Mouse (Mus musculus) regulatory T cell (primary cell): Measurements from ENCODE around the gene Setmar.
"Not testable (repeated sequence)": the region's sequence is repeated elsewhere in the genome, so short reads cannot be mapped to it uniquely, and the experiment has no call there.

Experiments used
- in situ Hi-C: fragments of 300-600 bp; cut with MboI, MseI; formaldehyde crosslinking; loops from one replicate; pipeline ENCODE4 v1.15.1; 2025; ENCODE audit warnings: high pct_unique_total_duplicates

The Setmar gene

DNA sequence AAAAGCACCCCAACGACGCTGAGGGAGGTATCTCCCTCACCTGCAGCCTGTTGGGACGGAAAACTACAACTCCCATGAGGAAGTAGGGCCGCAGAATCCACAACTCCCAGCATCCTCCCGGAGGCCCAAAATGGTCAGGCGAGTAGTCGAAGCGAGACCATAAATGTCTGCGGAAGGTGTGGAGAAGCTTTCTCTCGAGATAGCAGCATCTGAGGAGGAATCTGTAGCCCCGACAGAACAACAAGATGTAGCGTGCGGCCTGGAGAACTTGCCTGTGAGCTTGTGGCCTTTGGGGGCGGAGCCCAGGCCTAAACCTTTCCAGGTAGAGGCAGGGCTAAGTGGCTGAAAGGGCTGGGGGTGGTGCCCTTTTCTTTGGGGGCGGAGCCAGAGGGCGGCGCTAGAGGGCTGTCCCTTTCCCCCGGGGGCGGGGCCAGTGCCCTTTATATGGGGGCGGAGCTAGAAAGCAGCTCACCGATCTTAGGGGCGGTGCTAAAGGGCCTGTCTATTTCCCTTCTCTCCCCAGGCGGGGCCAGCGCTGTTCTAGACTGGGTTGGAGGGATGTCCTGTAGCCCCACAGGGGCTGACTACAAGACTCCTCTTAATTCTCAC, at the start of gene Setmar:
TSS of gene Setmar (plus strand) at position 128 of the 609 bp plus-strand sequence.
- in situ Hi-C loops = loop anchor here (5.0 kb wide), 1 partner anchor 1268 kb away; no protein-coding TSS in a partner anchor

DNA sequence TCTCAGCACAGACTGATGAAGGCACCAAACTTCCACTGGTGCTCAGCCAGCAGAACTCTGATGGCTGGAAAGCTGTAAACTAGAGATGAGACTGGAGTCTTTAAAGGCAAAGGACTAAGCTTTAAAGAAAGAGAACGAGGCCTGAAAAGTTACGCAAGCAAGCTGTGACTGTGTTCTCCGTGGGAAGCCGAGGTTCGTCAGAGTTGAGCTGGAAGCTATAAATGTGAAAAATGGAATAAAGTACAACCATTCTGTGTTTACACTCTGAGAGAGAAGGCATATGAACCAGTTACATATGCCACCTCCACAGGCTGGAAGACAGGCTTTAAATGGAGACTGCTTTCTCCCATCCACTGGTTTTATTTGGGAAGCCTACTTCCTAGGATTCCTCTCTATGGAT, 43.2 kb upstream of the Setmar start:
- in situ Hi-C loops = no loop called here

DNA sequence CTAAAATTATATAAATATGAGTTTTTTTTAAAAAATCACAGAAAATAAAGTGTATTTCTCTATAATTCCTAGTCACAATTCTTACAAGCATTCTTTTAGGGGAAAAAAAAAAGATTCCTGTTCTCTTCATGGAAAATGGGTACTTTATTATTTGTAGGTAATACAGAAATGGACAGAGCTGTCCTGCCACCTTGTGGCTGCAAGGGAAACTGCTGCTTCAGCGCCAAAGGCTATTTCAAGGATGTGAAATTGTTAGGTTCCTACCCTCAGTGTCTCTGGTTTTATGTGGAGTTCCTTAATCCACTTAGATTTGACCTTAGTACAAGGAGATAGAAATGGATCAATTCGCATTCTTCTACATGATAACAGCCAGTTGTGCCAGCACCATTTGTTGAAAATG, 9.8 kb upstream of the Setmar start:
- in situ Hi-C loops = not testable (repeated sequence)

DNA sequence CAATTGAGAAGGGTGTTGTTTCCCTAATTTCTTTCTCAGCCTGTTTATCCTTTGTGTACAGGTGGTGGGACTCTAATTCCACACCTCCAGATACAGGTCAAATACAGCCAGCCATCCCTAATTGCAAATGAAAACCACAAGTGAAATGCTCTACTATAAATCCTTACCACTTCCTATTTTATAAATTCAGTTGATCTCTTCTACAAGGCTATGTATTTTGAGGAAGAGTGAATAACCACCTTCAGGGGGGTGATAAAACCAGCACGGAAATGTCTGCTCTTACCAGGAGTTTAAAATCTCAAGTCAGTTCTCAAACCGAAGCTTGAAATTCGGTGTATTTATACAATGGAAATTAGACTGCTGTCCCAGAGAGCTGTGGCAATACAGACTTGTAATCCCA, 8.9 kb upstream of the Setmar start:
- in situ Hi-C loops = no loop called here

DNA sequence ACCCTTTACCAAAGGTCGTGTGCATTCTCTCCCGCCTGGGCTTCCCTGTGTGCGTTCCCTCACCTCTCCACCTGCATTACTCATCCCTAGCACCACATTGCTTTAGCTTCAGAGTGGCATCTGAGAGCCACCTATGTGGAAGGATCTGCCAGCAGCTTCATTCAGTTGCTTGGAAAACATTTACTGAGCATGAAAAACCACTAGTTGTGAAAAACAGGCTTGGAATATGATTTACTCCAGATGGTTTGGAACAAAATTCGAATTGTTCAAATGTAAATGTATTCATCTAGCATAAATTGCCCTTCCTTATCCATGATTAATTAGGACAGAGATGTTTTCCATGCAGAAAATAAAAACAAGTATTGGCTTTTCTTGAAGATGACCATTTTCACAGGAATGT, 7.5 kb upstream of the Setmar start:
- in situ Hi-C loops = no loop called here

DNA sequence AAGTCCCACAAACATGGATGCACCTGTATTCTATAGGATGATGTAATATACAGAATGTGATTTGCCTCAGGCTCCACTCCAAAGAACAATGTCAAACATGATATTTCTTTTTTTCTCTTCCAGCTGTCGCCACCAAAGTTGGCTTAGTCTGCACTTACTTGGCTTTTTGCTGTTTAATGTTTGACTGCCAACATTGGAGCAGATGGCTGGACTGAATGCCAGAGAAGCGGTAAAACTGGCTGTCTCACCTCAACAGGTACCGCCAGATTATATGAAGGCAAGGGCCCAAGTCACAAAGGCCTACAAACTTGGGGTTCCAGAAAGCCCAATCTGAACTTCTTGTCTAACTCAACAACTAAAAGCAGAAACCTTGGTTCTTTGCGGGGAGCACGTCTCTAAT, 6.8 kb upstream of the Setmar start:
- in situ Hi-C loops = no loop called here

DNA sequence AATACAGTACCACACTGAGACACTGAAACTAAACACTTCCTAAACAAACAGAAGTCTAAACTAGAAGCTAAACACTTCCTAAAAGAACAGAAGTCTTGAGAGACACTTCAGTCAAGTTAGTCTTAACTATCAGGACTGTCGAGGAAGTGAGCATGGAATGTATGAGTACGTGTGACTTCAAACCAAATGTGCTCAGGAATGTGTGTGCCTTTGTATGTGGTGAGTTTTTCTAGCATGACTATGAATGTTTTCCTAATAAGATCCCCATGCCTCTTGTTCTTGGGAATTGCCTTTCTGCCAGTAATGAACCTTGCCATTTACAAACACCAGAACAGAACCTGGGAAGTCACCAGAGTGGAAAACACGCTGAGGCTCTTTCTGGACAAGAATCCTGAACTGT, 3.7 kb upstream of the Setmar start:
- in situ Hi-C loops = loop anchor here (5.0 kb wide), 1 partner anchor 1264 kb away; no protein-coding TSS in a partner anchor

DNA sequence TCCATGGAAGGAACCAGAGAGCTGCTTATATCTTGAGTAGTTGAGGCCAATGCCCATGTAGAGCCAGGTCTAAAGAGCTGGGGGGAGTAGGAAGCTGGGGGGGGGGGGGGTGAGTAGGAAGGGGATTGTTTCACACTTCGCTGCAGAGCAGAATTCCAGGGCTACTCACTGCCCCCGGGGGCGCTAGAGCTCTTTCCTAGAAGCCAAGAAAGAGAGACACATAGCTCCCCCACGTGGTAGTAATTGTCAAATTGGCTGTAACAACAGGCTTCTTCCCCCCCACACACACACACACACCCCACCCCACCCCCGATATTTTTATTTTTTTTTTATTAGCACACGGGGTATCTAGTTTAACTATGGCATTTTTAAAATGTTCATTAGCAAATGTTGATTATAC, 738 bp downstream of the Setmar start:
- in situ Hi-C loops = no loop called here

DNA sequence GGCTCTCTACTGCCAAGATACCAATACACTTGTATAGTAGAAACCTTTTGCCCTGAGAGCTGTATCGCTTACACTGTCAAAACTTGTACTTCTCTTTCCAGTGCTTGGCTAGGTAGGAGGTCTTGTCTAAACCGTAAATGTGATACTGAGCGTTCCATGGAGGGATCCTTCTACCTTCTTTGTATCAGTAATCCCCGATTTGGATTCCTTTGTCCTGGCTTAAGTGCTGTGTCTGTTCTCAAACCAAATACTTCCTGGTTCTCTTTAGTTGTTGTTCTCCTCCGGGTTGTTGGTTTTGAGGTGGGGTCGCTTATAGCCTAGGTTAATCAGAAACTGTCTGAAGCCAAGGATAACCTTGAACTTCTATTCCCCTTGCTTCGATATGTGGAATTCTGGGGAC, 6.1 kb downstream of the Setmar start:
- in situ Hi-C loops = no loop called here

DNA sequence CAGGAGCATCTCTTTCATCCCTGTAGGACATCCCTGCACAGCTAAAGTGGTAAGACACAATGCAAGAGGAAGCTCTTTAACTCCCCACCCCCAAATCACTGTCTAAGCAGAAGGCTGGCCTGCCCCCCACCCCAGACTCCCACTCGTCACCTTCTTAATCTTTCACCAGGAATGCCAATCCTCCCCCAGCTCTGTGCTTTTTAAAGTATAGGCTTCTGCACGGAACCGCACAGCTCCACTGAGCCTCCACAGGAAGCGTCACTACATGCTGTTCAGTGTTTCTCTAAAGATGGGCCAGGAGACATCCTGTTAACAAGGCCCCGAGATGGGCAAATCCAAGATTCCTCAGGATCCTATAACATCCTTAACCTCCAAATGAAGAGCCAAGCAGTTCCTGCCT, 8.2 kb downstream of the Setmar start:
- in situ Hi-C loops = no loop called here

DNA sequence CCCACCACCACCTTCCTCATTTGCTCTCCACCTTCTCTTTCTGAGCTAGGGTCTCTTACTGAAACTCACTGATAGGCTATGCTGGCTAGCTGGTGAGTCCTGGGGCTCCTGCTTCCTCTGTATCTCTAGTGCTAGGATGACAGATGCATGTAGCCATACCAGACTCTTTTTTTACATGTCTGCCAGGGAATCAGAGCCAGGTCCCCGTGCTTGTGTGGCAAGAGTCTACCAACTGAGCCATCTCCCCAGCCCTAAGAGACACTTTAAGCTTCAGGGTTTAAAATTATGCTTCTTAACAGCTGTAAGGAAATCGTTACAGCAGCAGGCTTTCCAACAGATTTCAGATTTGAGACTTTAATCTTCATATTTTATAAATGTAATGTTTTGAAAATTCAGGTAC, 9.1 kb downstream of the Setmar start:
- in situ Hi-C loops = no loop called here

DNA sequence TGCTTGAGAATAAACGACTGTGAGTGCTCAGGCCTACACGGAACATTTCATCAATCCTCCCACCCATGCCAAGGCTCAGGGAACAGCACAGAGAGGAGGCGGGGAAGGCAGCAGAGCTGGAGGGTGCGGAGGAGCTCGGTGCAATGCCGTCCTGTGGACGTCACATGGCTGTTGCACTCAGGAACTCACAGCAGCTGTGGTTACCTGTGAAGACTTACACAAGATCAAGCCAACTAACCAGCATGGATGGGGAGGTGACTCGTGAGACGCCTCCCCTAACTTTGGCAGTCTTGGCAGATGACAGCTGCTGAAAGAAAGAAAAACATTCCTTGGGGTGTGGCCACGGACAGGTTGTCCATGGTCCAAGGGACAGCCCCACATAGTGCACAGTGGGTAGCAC, 9.8 kb downstream of the Setmar start:
- in situ Hi-C loops = loop anchor here (5.0 to 25.0 kb wide), 2 partner anchors 128 to 663 kb away; no protein-coding TSS in a partner anchor

DNA sequence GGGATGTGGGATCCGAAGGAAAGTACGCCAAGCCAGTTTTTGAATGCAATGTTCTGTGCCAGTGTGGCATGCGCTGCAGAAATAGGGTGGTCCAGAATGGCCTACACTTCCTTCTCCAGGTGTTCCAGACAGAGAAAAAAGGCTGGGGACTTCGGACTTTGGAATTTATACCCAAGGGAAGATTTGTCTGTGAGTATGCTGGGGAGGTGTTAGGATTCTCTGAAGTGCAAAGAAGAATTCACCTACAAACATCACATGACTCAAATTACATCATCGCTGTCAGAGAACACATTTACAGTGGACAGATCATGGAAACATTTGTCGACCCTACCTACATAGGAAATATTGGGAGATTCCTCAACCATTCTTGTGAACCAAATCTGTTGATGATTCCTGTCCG, 11.0 kb downstream of the Setmar start:
- in situ Hi-C loops = loop anchor here (5.0 to 25.0 kb wide), 2 partner anchors 126 to 661 kb away; no protein-coding TSS in a partner anchor

DNA sequence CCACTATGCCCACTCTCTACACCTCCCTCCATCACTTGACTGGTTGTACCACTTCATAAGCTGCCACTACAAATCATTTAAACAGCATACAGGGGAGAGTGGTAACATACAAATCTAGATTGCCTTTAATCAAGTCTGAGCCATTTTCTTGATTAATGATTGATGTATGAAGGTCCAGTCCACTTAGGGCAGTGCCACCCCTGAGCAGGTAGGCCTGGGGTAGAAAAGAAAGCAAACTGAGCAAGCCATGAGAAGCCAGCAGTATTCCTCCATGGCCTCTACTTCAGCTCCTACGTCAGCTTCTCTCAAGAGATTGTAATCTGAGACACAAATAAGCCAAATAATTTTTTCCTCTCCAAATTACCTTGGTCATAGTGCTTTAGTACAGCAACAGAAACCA, 26.5 kb downstream of the Setmar start:
- in situ Hi-C loops = loop anchor here (10.0 to 25.0 kb wide), 2 partner anchors 314 to 646 kb away; no protein-coding TSS in a partner anchor

DNA sequence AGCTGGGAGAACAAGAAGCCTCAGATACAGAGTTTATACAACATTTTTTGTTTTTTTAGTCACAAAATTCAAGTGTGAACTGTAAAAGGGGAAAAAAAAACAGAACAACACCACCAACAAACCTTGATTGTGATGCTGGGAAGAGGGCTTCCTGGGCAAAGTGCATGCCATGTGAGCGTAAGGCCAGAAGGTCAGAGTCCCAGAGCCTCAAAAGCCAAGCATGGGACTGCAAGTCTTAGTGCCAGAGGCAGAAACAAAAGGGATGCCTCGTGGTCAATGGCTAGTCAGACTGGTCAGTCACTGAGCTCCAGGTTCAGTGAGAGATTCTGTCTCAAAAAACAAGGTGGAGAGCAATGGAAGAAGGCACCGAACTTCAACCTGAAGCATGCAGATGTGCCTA, 27.8 kb downstream of the Setmar start:
- in situ Hi-C loops = loop anchor here (10.0 to 25.0 kb wide), 2 partner anchors 312 to 645 kb away; no protein-coding TSS in a partner anchor

DNA sequence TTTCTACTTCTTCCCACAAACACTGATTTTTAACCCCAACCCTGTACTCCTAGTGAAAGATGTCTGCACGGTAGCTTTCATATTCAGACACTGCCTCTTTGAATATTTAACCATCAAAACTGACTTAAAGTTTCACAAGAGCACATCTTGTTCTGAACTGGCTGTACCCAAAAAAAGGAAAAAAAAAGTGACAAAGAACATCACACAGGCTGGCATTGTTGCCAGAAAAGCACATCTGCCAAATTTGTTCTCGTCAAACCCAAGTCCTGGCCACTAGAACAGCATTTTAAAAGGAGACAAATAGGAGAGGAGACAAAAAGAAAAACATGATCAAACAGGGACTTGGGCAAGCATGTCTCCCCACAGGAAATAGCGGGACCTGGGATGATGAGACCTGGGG, 28.6 kb downstream of the Setmar start:
- in situ Hi-C loops = loop anchor here (10.0 to 25.0 kb wide), 2 partner anchors 311 to 644 kb away; no protein-coding TSS in a partner anchor

DNA sequence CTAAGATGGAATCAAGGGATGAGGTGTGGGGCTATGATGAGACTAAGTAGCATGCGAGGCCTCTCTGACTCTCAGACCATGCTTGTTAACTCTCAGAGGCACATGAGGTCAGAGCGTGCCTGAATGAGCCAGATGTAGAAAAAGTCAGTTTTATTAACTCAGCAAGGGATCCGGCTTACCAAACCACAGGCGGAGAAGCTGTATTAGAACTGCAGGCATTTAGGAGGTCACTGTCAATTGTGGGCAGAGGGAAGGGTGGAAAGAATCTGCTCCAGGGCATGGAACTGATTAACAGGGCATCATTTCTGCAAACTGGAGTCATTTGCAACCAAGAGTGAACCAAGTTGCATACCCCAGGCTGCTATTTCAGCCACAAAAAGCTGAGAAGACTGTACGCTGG, 30.6 kb downstream of the Setmar start:
- in situ Hi-C loops = loop anchor here (10.0 to 25.0 kb wide), 2 partner anchors 309 to 642 kb away; no protein-coding TSS in a partner anchor

DNA sequence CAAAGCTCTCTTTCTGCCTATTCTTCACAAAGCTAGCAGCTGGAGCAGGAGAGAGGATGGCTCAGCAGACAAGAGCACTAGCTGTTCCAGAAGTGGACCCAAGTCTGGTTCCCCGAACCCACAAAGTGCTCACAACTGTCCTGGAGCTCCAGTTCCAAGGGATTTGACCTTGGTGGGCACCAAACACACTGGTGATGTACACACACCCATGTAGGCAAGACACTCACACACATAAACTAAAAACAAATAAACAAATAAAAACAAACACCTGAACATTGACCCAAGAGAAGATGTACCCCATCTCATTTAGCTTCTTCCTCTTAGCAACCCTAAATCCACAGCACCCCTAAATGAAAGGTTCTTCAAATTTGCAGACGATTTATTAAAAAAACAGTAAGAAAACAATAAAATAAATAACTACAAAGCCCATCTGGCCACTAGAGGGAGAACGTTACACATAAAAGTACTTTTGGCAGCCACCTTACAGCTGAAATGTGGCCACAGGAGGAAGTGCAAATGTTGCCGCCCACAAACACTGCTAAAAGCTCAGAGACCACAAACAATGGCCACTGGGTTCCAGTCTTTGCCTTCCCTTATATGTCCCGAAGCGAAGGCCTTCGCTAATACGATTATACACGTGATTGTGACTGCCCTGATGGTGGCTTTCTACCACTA, 33.5 kb downstream of the Setmar start:
- in situ Hi-C loops = loop anchor here (10.0 to 25.0 kb wide), 2 partner anchors 306 to 639 kb away; no protein-coding TSS in a partner anchor

DNA sequence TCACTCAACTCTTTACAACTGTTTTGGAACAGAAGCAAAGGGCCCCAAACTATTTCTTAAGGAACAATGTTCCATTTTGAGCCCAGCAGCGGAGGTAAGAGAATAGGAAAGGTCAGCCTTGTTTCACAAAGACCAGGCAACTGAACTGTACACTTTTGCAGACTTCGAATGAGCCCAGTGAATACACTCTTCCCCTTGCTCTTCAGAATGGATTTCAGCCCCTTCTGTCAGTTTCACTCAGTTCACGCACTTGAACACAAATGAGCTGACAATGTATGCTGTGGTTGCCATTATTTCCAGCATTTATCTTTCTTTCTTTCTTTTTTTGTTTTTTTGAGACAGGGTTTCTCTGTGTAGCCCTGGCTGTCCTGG, 34.0 kb downstream of the Setmar start:
- in situ Hi-C loops = loop anchor here (10.0 to 25.0 kb wide), 2 partner anchors 306 to 638 kb away; no protein-coding TSS in a partner anchor

DNA sequence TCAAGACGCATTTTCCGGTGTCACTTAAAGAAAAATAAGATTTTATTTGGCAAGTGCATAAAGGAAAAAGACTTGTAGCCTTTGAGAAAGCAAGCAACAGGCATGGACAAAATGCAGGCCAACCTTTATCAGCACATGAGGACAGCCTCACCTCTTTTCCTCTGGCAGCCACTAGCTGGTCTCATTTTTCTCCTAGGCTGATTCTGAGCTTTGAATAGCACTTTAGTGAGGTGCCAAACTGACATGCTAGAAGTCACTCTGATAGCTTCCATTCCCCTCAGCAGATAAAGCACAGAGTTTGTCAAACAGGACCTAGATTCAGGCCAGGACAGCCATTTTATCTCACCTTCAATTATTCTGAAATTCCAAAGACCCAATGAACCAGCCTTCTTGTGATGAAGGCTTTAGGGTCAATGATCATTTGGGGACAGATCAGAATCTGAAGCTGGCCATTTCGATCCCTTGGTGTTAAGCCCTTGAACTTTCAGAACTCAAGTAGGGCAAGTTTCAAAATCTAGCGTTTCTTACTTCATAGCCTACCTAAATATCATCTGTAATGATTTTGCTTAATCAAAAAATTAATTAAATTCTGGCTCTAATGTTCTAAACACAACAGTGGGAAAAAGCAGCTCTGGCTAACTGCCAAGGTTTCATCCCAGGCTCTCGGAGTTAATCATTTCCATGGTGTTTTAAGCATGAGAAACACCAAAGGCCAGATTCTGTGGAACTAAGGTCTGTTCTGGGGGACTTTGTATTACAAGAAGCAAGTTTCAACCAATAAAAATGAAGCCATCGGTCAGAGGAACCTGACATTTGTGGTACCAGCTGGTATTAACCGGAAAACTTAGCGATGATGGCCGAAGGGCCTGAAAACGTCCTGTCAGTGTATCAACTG, 37.3 kb downstream of the Setmar start:
- in situ Hi-C loops = loop anchor here (10.0 kb wide), 1 partner anchor 273 kb away; no protein-coding TSS in a partner anchor

DNA sequence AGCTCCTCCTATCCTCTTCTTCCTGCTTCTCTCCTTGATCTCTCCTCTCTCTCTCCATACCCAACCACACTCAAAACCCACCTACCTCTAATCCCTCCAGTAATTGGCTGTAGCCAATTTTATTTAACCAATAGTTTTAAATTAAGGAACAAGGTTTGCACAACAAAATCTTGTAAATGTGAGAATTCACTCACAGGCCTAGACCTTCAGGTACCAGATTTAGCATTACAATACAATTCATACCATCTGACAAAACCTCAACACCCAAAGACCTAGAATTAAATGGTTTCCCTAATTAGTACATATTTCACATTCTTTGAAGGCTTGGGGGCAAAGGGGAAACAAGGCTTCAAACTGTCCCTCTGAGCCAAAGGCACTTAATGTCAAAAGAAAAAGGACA, 42.5 kb downstream of the Setmar start:
- in situ Hi-C loops = loop anchor here (10.0 kb wide), 1 partner anchor 267 kb away; no protein-coding TSS in a partner anchor

DNA sequence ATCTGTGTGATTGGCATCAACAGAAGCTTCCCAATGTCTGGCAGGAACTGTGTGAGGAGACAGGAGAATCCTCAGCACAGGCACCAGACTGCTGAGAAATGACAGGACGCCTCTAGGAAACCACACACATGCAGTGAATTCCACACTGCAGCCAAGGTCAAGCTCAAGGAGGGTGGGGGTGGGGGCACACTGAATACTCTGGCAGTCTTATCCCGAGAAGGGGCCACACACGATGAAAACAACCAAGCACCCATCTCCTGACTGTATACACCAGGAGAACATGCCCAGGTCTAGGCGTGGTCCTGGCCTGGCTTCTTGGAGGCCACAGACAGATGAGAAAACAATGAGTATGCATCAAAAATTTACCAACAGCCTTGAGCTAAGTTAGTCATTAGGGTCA, 45.5 kb downstream of the Setmar start:
- in situ Hi-C loops = no loop called here
